Mouse (Mus musculus) heart, embryonic 14.5 days (tissue): Measurements from ENCODE around the gene Gmfb. TPM values are rescaled to one million over a fixed set of nuclear protein-coding genes. Genes with fewer than 3 reads are reported as not detected.

Source experiments
- ATAC-seq: fragments of 200-750 bp; cut with Nextera tagmentation; 2 replicates; pipeline ENCODE4 v1.8.0; 2017; ENCODE audit warnings: low read depth, moderate TSS enrichment; ENCODE audit not compliant: insufficient number of reproducible peaks, insufficient read depth, low FRiP score
- H3K27ac ChIP-seq, 2 experiments: fragments of 200-500 bp in 1 of 2; fragments of 300-500 bp in 1 of 2; sonication (generic) in 1 of 2; replicated peaks in 1 of 2; 2 replicates each; pipeline ENCODE4 v1.5.1; 2012 to 2014; ENCODE audit warnings: low read depth in 2 of 2, low read length in 2 of 2, control low read depth in 1 of 2, mild to moderate bottlenecking in 1 of 2, mixed read lengths in 1 of 2; ENCODE audit not compliant: control insufficient read depth in 1 of 2, insufficient read depth in 1 of 2
- H3K27me3 ChIP-seq: fragments of 300-500 bp; sonication (generic); 2 replicates; pipeline ENCODE4 v1.6.1; 2014; ENCODE audit warnings: mild to moderate bottlenecking, low read length, control low read depth; ENCODE audit not compliant: control insufficient read depth, insufficient read depth
- H3K36me3 ChIP-seq: fragments of 300-500 bp; sonication (generic); 2 replicates; pipeline ENCODE4 v1.6.1; 2014; ENCODE audit warnings: mild to moderate bottlenecking, control low read depth, low read length, mixed read lengths; ENCODE audit not compliant: control insufficient read depth, insufficient read depth
- H3K4me1 ChIP-seq, 2 experiments: fragments of 200-500 bp in 1 of 2; fragments of 300-500 bp in 1 of 2; sonication (generic) in 1 of 2; 2 replicates each; pipeline ENCODE4 v1.6.1; 2012 to 2014; ENCODE audit warnings: low read length in 2 of 2, control low read depth in 1 of 2, mixed read lengths in 1 of 2; ENCODE audit not compliant: control insufficient read depth in 2 of 2, insufficient read depth in 2 of 2
- H3K4me2 ChIP-seq: fragments of 300-500 bp; sonication (generic); 2 replicates; pipeline ENCODE4 v1.6.1; 2014; ENCODE audit warnings: mild to moderate bottlenecking, low read length
- H3K4me3 ChIP-seq, 2 experiments: fragments of 200-500 bp in 1 of 2; fragments of 300-500 bp in 1 of 2; sonication (generic) in 1 of 2; 2 replicates each; pipeline ENCODE4 v1.5.1; 2012 to 2014; ENCODE audit warnings: low read length in 2 of 2, mild to moderate bottlenecking in 2 of 2, control low read depth in 1 of 2, low read depth in 1 of 2, moderate library complexity in 1 of 2; ENCODE audit not compliant: control insufficient read depth in 1 of 2, insufficient read depth in 1 of 2
- H3K9ac ChIP-seq: fragments of 300-500 bp; sonication (generic); 2 replicates; pipeline ENCODE4 v1.6.1; 2014; ENCODE audit warnings: mild to moderate bottlenecking, low read length
- H3K9me3 ChIP-seq: fragments of 300-500 bp; sonication (generic); 2 replicates; pipeline ENCODE4 v1.6.1; 2016; ENCODE audit warnings: low read length, control low read depth; ENCODE audit not compliant: control insufficient read depth
- WGBS: fragments of 180-500 bp; shearing (Covaris S2); extraction: QIAGEN DNeasy Blood & Tissue Kit; methylation state at CpG from one replicate; pipeline ENCODE4 v1.1.7; 2014; 5-methylcytosine and 5-hydroxymethylcytosine counted together
- polyA plus RNA-seq: library from polyadenylated mRNA; unstranded; fragments of >200 nt; fragmentation: Nextera tagmentation; extraction: Ambion mirVana; gene quantifications from 2 replicates; pipeline ENCODE4 v1.2.1, GENCODE M21; 2014

Gmfb gene
- polyA plus RNA-seq, 1 experiment from 2014 or later: 60.5 TPM

DNA sequence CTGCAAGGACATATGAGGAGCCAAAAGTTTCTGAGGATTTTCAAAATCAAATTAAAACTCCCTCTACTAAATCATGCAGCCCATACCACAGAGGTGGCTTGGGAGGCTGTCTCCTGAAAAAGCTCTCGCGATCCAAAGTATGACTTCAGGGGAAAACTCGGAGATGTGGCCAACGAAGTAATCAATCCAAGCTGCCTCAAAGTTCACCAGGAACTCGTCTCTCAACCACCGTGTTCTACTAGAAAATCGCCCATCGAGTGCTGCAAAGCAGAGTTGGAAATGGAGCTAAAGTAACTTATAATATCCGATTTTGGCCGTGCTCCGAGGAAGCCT is 34.6 kb downstream of the Gmfb start:
- peaks cover 13% of the 10 kb centered on the region for H3K36me3 ChIP-seq
- peak overlapping the region; percentile 99 for H3K9ac ChIP-seq
- H3K4me1 ChIP-seq: peaks cover 4 to 17% of the 10 kb centered on the region in 2 experiments
- H3K9me3 ChIP-seq: no peaks in the 10 kb centered on the region
- WGBS: under 1% methylated on average over 11 of the region's 11 CpGs
- H3K27ac ChIP-seq: peak overlapping the region; percentile 90 to 98
- ATAC-seq: no peak
- peak overlapping the region; percentile 84 for H3K4me2 ChIP-seq
- H3K27me3 ChIP-seq: no peaks in the 10 kb centered on the region
- H3K4me3 ChIP-seq: peak overlapping the region; percentile 86 to 97

DNA sequence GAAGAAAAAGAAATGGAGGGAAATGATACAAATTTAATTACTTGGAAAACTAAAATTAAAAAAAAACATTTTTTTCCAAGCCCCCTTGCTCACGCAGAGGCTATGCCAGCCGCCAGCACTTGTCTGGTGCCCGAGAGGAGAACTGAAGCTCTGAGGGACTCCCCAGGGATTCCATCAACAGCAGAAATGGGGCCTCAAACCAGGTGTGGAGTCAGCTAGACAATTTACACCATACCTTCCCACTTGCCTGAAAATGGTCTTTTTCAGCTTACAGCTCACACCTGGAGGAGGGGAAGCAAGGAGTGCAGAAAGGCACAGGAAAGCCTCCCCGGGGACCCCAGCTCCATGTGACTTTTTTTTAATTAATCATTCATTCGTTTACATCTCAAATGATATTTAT is 36.8 kb downstream of the Gmfb start:
- no peak overlapping the region for H3K27ac ChIP-seq
- H3K4me2 ChIP-seq: no peak overlapping the region
- H3K9ac ChIP-seq: no peak overlapping the region
- no peak for ATAC-seq
- peaks cover 22% of the 10 kb centered on the region for H3K36me3 ChIP-seq
- H3K9me3 ChIP-seq: no peaks in the 10 kb centered on the region
- WGBS: 88% methylated on average over 5 of the region's 5 CpGs
- H3K4me1 ChIP-seq: peaks cover 4 to 17% of the 10 kb centered on the region in 2 experiments
- H3K4me3 ChIP-seq: no peak overlapping the region
- H3K27me3 ChIP-seq: no peaks in the 10 kb centered on the region

DNA sequence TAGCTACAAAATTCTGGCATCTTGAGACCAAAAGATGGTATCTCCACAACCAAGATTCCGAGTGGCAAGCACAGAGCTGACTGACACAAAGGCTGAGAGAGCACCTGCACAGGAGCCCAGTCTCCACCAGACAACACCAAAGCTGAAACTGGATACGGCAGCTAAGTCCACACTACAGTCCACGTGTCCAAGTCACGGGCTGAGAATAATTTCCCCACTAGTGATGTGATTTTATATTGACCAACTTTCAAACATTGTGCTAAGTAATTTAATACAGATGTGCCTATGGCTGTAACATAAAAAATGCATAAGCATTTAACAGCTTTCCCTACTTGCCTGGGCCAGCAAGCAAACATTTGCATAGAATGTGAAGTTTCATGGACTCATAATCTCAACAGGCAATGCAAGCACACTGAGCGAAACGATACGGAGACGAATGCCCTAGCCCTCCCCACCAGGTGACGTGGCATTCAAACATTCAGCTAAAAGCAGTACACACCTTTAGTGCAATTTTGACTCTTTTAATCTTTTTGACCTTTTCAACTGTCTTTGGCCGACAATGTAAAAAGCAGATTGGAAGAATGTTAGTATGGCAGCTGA is 38.6 kb downstream of the Gmfb start:
- Histone ChIP-seq H3K9ac (no peak overlapping the region), H3K9me3 (peaks cover 7% of the 10 kb centered on the region), H3K4me3 (no peak overlapping the region), H3K4me2 (no peak overlapping the region), H3K27ac (no peak overlapping the region), H3K27me3 (no peaks in the 10 kb centered on the region), H3K36me3 (peaks cover 40% of the 10 kb centered on the region), H3K4me1 (peaks cover 2 to 13% of the 10 kb centered on the region in 2 experiments)
- WGBS: 89% methylated on average over 10 of the region's 10 CpGs
- ATAC-seq: no peak

DNA sequence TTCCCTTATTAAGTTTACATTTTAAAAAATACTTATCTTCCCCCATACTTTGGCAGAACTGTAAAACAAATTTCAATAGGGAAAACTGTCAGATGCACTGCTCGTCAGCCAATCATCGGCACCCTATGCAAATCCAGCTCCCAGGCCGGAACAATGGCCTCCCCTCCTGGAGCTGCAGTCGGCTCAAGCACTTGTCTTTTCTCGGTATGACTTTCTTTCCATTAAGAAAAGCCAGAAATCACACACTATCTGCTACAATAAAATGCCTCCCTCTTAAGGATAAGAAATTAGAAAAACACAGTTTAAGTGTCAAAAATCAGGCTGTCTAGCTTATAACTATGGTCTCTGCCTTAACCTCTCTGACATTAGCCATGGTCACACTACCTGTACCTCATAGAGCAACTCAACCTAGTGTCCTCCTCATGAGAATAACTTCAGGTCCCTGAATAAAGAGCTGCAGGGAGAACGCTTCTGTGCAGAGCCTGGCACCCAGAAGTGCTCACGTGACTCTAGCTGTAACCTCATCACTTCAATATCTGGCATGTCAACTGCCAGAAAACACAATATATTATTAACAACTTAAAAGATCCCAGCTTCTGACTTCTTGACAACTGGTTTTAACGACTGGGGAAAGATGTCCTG is 39.7 kb downstream of the Gmfb start:
- Histone ChIP-seq H3K4me2 (no peak overlapping the region), H3K9me3 (peaks cover 7% of the 10 kb centered on the region), H3K36me3 (peaks cover 51% of the 10 kb centered on the region), H3K27ac (no peak overlapping the region), H3K9ac (no peak overlapping the region), H3K27me3 (no peaks in the 10 kb centered on the region), H3K4me1 (peaks cover 2 to 12% of the 10 kb centered on the region in 2 experiments), H3K4me3 (no peak overlapping the region)
- 76% methylated on average over 8 of the region's 8 CpGs for WGBS
- ATAC-seq: no peak

DNA sequence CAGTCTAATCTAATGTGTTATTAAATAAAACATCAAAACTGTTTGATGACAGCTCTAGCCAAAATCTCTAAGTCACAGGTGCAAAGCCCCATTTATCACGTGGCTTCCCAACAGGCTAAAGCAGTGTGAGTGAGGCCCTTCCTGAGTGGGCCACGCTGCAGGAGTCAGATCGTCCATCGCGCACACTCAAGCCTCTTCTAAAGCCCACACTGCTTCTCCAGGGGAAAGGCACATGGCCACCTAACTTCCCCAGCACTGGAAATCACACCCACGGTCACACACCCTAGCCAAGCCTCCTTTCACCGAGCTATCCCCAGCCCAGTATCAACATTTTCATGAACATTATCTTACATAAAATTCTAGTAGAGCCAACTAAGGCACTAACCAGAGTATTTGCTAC is 41.0 kb downstream of the Gmfb start:
- ATAC-seq: no peak
- Histone ChIP-seq H3K9ac (no peak overlapping the region), H3K4me1 (peaks cover 0 to 2% of the 10 kb centered on the region in 2 experiments; a peak in 1 of 4 replicates), H3K27ac (no peak overlapping the region), H3K9me3 (peaks cover 7% of the 10 kb centered on the region), H3K4me2 (no peak overlapping the region), H3K4me3 (no peak overlapping the region), H3K36me3 (peaks cover 63% of the 10 kb centered on the region), H3K27me3 (no peaks in the 10 kb centered on the region)
- 89% methylated on average over 7 of the region's 7 CpGs for WGBS

DNA sequence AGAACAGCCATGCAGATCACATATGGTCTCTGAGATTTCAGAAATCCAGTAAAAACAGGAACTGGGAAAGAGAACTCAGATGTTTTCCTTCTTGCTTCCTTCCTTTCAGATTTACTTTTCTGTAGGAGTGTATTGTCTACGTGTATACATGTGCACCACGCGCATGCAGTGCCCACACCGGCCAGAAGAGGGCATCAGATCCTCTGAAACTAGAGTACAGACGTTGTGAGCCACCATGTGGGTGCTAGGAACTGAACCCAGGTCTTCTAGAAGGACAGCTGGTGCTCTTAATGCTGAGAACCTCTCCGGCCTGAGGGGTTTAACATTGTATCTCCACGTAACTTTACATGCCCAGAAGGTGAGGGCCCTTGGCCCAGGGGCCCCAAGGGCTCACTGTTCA is 42.8 kb downstream of the Gmfb start:
- Histone ChIP-seq H3K9me3 (peaks cover 7% of the 10 kb centered on the region), H3K4me3 (no peak overlapping the region), H3K27me3 (no peaks in the 10 kb centered on the region), H3K36me3 (peaks cover 82% of the 10 kb centered on the region), H3K4me2 (no peak overlapping the region), H3K9ac (no peak overlapping the region), H3K27ac (no peak overlapping the region), H3K4me1 (no peaks in the 10 kb centered on the region)
- no peak for ATAC-seq
- WGBS: 94% methylated on average over 7 of the region's 7 CpGs

DNA sequence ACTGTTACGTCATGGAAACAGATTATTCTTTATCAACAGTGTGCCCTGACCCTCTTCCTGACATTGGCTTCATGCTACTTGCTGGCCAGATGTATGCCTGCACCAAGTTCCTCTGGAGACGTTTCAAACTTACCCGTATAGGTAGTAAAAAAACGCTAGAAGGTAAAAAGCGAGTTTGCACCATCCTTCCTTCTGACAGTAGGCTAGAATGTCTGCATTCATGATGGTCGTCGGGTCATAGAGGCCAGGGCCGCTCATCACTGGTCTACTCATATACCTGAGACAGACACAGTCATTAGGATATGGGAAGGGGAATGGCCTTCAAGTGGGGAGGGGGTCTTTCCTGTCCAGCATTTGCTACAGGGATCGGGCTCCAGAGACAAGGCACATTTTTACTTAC is 43.3 kb downstream of the Gmfb start:
- no peak overlapping the region for H3K9ac ChIP-seq
- peaks cover 7% of the 10 kb centered on the region for H3K9me3 ChIP-seq
- ATAC-seq: no peak
- no peak overlapping the region for H3K27ac ChIP-seq
- H3K4me1 ChIP-seq: no peaks in the 10 kb centered on the region
- no peak overlapping the region for H3K4me3 ChIP-seq
- 93% methylated on average over 9 of the region's 9 CpGs for WGBS
- H3K27me3 ChIP-seq: no peaks in the 10 kb centered on the region
- H3K4me2 ChIP-seq: no peak overlapping the region
- peaks cover 85% of the 10 kb centered on the region for H3K36me3 ChIP-seq

DNA sequence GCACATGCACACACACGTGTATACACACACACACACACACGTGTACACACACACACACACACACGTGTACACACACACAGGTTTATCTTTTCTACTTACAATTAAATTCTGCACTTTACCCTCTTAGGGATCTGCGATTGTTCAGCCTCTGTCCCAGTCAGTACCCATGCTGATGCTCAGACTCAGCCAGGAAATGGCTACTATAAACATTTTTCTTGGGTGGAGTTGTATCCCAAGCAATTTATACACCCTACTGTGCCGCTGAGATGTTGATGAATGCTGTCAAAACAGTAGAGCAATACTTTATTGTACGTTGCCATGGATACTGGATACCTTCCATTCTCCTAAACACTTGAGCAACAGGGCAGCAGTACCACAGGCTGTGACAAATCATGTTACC is 52.0 kb downstream of the Gmfb start:
- H3K4me3 ChIP-seq: no peak overlapping the region
- no peak overlapping the region for H3K27ac ChIP-seq
- H3K27me3 ChIP-seq: no peaks in the 10 kb centered on the region
- WGBS: 89% methylated on average over 6 of the region's 6 CpGs
- ATAC-seq: no peak
- peaks cover 88% of the 10 kb centered on the region for H3K36me3 ChIP-seq
- H3K9ac ChIP-seq: no peak overlapping the region
- no peak overlapping the region for H3K4me2 ChIP-seq
- no peaks in the 10 kb centered on the region for H3K9me3 ChIP-seq
- H3K4me1 ChIP-seq: no peaks in the 10 kb centered on the region
